Mouse (Mus musculus): ENCODE results near the gene Casp9. TPM values are rescaled to one million over a fixed set of nuclear protein-coding genes. Genes with fewer than 3 reads are reported as not detected.

Casp9 gene
- total RNA-seq (2023) = 9.9 TPM

DNA sequence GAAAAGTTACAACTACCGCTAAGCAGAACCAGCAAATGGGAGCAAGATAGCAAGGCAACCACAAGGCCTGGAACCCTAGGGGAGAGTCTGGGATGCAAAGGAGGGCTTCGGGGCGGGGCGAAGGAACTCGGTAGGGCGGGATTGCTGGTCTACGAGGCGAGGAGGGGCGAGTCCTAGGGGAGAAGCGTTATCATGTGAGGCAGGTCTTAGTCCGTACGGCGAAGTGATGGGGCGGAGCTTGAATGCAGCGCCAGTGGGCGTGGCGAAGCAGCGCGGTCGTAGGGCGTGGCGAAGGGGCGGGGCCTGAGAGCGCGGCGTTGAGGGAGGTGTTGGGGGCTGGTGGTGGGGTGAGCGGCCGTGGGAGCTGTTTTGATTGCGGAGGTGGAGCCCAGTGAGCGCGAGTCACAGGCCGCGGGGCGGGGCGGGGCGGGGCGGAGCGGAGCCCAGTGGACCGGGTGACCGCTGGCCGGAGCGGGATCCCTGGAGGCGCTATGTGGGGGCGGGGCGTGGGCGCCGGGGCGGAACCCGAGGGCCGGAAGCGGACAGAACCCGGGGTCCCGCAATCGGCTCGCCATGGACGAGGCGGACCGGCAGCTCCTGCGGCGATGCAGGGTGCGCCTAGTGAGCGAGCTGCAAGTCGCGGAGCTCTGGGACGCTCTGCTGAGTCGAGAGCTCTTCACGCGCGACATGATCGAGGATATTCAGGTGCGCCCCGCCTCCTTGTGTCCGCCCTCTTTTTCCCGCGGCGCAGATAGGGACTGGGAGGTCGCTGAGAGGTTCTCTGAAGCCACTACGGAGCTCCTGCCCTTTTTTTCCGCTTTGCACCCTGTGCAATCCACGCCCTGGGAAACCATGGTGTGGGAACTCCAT is at the start of gene Casp9:
TSS of gene Casp9 (plus strand) at position 331 of the 870 bp plus-strand sequence.

GRCm38 (mm10) chr4:141746578-141747346 is 46.6 kb upstream of the Casp9 start, which contains the start of gene Agmat:
Agmat (plus strand) TSS chr4:141746672.

DNA sequence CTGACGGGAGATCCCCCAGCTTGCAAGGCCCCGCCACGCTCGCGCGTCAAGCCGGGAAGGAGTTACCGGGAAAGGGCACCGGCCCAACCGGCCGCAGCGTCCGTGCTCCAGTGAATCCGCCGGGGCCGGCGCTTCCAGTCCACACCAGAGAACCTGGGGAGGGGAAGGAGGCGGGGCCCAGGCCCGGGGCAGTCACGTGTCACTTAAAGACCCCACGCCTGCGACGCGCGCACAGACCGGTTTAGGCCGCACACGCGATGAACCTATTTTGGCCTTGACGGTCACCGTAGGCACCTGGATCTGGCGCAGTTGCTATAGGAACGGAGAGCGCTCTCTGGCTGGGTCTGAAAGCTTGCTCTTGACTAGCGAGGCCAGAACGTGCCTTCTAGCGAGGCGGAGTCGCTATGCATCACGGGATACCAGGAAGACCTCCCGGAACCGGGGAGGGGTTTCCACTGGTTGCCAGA is 2.9 kb upstream of the Casp9 start, which contains the start of gene Dnajc16:
TSS of gene Dnajc16 (minus strand) at position 408 of the 467 bp plus-strand sequence.

GRCm38 (mm10) chr4:141826060-141826459 is 32.6 kb downstream of the Casp9 start, which contains the start of gene Cela2a:
Cela2a (minus strand) TSS chr4:141826160.

DNA sequence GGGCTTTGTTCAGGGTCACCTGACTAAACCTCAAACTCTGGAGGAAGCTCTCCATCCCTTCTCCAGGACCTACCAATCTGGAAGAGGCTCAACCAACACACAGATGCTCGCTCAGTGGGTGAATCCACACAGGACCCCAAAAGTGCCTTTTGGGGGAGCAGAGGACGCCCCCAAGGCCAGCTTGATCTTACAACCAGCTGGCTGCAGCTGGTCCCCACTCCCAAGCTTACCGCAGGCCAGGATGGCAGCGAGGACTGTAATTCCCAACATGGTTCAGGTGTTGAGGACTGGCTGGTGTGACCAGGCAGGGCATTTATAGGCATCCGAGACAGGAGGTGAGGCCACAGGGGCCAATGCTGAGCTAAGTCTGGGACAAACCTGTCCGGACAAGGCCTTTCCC is 52.6 kb downstream of the Casp9 start, which contains the start of gene Ctrc:
TSS of gene Ctrc (minus strand) at position 361 of the 400 bp plus-strand sequence.

Other genes starting within 250 kb of the Casp9 start
- gene Fblim1, start 187.5 kb upstream of the Casp9 start, total RNA-seq (2023) = not detected
- gene Tmem82, start 175.0 kb upstream of the Casp9 start, total RNA-seq (2023) = 0.34 TPM
- gene Slc25a34, start 169.8 kb upstream of the Casp9 start, total RNA-seq (2023) = not detected
- 35.0 TPM for gene Plekhm2, start 128.7 kb upstream of the Casp9 start, total RNA-seq (2023)
- 6.6 TPM for gene Rsc1a1, start 108.0 kb upstream of the Casp9 start, total RNA-seq (2023)
- gene Ddi2, start 70.2 kb upstream of the Casp9 start, total RNA-seq (2023) = 34.0 TPM
- not detected for gene Agmat, start 46.9 kb upstream of the Casp9 start, total RNA-seq (2023)
- gene Dnajc16, start 2.7 kb upstream of the Casp9 start, total RNA-seq (2023) = 10.9 TPM
- 15.7 TPM for gene Cela2a, start 32.5 kb downstream of the Casp9 start, total RNA-seq (2023)
- 1.2 TPM for gene Ctrc, start 52.7 kb downstream of the Casp9 start, total RNA-seq (2023)
- gene Efhd2, start 81.3 kb downstream of the Casp9 start, total RNA-seq (2023) = 41.4 TPM
- not detected for gene Fhad1, start 221.5 kb downstream of the Casp9 start, total RNA-seq (2023)